Mouse (Mus musculus) urinary bladder, postnatal 36 days (tissue): ENCODE data around the gene Umodl1.
A peak's percentile ranks its signal among the peaks of the same experiment; 100 is the strongest.

Source experiments
- DNase-seq, 2 experiments: peaks; one replicate each; pipeline ENCODE4 v3.0.0; 2022; ENCODE audit warnings: low spot score in 2 of 2, mixed read lengths in 1 of 2

Gene Umodl1

DNA sequence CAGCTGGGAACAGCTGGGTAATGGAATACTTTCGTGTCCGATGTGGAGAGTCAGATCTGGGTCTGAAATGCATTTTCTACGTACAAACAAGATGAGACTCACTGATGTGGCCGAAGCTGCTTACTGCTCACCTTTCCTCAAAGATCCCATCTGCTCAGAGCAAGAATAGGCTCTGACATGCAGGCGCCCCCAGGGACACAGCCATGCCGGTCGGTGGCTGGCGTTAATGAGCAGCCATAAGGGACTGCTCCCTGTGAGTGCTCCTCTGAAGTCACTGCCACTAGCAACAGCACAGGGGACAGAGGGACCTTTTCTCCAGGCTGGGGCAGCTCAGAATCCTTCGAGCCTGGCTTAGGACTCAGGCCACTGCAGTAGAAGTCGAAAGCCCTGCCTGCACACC, at the start of gene Umodl1:
Gene Umodl1, plus strand, starts transcription at position 301 of the 400 bp plus-strand sequence.
- DNase-seq: no peak

DNA sequence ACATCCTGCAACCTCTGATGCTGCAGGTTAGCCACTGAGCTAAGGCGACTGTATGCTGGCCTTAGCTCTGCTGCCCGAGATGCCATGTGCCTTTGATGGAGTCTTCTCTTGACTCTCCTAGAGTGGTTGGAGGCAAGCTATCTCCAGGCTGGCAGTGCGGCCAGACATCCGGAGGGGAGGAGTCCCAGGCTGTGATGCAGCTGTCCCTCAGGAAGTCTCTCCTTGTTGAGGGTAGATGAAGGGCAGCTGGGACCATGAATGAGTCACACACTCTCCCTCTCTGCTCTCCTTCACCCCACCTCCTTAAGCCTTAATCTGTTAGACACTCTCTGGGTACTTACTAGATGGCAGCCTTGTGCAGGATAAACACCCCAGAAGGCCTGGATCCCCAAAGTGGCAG, 46.9 kb upstream of the Umodl1 start:
- DNase-seq: no peak

DNA sequence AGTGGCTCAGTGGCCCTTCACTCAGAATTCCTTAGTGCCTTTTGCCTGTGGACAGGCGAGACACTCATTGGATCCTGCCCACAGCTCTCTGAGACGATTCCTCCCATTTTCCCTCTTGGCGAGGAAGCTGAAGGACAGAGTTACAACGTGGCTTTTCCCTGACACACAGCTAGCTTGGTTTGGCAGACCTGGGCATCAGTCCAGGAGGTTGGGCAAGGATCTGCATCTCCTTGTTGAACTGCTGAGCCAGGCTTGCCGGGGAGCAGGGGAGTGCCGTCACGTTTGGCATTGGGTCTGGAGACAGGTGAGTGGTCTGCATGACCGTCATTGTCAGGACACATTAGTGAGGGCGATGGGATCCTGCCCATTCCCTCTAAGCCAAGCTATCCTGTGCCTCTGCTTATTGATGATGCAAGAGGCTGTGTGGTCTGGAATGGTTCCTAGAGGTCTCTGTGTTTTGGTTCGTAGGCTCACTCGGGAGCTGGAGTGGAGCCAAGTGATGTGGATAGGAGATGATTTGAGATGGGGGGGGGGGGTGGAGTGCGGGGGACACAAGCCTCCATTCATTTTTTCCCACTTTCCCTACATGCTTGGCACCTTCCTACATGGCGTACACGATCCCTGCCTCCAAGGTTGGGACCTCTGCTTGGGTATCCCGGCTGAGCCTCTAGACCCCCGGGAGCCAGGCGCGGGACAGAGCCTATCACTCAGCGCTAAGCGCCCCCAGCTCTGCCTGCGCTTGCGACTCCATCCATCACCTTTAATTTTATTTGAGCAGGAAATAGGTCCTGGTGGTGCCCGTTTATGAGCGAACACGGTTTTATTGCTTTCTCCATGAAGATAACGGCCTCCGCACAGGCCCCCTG, 43.3 kb upstream of the Umodl1 start:
- DNase-seq: peak in 1 of 2 experiments; percentile 56

DNA sequence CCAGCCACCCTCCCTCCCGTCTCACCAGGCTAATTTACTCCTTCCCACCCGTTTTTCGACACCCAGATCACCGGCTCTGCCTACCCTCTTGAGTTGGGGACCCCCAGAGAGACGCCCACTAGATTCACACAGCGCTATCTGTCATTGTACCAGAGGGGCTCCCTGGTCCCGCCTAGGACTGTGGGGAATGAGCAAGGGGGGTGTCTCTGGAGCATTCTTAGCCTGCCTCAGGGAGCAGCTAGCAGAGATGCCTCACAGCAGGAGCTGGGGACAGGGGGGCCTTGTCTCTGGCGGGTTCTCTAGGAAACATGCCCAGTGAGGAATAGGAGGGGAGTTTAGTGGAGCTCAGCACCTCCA, 42.7 kb upstream of the Umodl1 start:
- no peak for DNase-seq

DNA sequence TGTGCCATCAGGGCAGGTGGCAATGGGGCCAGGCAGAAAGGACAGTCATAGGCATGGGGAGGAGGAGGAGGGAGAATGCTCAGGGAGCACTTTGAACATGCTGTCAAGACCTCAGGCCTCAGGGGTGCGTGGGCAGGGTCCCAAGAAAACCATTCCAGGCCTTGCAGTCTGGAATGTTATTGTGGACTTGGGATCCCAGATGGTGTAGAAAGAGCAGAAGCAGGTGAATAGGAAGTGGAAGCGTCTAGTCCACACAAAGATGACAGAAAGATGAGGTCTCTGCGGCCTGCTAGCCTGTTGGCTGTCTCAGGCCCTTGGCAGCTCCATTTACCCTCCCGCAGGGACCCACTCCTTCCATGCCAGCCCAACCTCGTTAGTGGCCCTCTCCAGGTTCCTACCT, 41.9 kb upstream of the Umodl1 start:
- DNase-seq: no peak

DNA sequence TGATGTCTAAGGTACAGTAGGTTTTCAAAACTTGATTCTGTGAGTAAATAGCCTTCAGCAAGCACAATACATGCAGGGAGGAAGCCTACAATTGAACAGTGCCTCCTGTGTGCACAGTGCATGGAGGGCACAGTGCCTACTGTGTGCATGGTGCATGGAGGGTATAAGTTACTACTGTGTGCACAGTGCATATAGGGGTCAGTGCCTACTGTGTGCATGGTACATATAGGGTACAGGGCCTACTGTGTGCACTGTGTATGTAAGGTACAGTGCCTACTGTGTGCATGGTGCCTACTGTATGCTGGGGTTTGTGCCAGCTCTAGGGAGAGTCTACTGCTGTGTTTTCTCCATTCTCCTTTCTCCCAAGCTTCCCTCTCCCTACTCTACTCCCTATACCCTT, 40.2 kb upstream of the Umodl1 start:
- DNase-seq: no peak

DNA sequence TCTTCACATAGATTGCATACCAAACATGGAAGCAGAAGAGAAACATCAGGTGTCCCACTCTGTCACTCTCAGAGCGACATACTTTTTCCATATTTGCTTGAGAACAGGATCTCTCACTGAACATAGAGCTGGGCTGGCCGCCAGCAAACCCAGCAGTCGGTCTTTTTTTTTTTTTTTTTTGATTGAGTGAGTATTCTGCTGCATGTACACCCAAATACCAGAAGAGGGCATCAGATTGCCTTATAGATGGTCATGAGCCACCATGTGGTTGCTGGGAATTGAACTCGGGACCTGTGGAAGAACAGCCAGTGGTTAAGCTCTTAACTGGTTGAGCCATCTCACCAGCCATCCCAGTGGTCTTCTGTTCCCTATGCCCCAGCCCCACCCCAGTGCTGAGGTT, 30.9 kb upstream of the Umodl1 start:
- DNase-seq: no peak

DNA sequence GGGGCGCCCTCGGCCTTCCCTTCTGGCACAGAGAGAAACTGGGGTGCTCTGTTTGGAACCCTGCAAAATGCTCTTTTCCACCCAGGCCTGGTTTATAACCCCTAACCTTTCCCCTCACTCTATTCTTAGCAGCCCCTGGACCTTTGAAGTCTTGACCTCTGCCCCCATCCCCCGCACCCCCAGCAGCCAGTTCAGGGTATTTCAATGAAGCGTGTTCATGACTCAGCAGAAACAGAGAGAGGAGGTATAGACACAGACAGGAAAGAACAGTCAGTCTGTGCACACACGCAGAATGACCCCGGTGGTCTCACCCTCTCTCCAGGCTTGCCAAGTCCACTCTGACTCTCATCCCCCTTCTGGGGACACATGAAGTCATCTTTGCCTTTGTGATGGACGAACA, 23.6 kb upstream of the Umodl1 start:
- DNase-seq: no peak

DNA sequence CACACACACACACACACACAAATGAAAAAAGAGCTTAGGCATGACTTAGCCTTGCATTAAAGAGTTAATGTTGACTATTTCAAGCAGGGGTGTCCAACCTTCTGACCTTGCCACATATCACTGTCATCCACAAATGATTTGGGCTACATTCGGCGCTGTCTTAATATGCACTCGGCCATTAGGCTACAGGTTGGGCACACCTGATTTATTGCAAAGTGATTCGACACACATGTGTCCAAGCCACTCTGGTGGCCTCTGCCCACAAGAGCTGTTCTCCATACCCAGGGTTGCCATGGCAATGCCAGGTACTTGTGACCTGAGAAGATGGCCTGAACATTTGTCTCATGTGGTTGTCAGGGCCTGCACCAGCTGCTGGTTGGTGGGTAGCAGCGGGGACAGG, 21.6 kb upstream of the Umodl1 start:
- DNase-seq: no peak

DNA sequence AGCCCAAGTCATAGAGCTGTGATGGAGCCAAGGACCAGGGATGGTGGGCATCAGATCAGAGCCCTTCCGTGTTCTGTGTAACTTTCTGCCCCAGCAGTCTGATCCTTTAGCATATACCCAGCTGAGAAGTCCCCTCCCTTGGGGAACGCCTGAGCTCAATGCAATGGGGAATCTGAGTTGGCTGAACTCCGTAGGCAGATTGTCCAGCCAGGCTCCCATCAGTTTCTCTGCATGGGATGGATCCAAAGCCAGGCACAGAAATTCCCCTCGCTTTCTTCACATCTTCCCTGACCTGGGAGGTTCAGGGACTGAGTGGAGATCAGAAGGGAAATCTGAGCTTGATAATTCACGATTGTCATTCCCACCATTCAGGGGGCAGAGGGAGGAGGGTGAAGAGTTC, 19.1 kb upstream of the Umodl1 start:
- no peak for DNase-seq

DNA sequence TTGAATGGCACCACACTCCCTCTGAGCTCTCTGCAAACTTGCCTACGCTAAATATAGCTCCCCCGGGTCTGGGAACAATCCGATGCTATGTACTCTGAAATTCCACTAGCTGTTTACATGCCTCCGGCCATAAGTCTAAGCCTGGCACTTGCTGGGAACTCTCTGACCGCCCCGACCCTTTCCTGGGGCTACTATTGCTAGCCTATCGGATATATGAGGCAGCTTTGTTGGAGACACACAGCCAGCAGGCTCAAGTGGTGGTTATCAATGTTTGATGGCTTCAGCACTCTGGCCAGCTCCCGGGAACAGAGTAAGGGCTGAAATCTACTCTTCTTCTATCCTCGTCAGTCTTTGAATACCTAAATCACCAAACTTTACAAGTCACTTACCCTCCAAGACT, 15.9 kb upstream of the Umodl1 start:
- no peak for DNase-seq

DNA sequence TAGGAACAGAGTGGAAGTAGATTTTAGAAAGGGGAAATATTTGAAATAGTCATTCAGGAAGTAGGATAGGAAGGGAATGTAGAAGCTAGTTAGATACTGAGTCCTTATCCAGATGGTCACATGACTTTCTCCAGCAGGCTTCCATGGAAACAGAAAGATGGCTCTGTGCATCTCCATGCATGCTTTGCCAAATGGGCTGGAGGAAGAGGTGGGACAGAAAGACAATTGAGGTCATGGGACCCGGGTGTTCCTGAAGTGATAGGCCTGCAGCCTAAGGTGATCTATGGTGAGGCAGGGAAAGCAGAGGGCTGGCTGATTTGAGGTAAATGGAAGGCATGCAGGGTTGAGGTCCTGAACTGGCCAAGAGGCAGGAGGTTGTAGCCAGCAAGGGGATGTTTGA, 6.1 kb upstream of the Umodl1 start:
- DNase-seq: no peak

DNA sequence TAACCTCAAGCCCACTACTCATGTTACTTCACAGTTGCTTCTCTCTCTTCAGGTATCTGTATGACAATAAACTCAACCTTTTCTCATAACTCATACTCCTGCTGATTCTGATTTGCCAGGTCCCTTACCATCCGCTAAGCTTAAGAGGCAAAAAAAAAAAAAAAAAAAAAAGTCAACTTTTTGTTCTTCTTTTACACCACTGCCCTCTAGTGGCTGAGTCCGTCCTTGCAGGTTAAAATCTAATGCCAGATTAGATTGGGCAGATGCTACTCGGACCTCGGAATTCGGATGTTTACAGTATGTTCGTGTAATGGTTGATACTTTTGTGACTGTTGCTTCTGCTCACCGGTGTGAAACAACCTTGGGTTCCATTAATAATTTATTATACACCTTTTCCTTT, 3.7 kb upstream of the Umodl1 start:
- DNase-seq: peak; percentile 29 to 45

DNA sequence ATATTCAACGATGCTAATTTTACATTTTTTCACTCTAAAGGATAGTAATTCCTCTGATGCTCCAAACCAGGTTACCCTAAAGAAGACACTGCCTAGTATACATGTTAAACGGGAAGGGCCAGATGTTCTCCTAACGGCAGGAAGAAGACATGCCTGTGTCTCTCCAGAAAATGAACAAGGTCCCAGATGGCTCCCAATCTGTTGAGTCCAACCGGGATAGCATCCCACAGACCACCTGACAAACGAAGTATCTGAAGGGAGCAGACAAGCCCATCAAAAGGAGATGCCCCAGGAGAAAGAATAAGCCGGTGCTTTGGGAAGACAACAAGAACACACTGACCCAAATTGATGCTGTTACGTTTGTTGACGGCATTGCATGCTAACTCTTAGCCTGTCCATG, 2.8 kb upstream of the Umodl1 start:
- no peak for DNase-seq

DNA sequence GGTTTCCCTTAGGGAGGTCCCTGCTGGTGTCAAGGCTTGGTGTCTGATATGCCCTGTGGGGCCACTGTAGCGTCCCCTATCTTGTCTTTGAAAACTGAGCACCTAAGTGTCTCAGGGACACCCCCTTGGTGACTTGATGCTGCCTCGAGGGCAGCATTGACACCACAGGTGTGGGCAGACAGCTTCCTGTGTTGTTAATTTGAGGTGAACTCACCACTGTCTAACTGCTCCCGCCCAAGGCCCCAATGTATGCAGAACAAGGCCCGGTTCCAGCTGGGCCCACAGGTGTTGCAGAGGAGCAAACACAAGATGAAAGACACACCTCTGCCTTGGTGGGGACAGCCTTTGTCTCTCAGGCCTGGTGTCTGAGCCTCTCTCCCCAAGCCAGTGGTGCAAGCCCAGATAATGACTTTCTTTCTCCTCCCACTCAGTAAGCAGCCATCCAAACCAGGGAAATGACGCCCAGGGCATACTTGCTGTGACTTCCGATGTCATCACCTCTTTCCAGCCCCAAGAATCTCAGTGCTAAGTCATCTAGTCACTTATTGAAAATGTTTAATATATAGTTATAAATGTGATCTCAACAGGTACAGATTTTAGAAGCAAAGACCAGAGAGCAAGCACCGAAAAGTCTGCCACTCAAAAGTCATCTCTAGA, 7.6 kb downstream of the Umodl1 start:
- no peak for DNase-seq

DNA sequence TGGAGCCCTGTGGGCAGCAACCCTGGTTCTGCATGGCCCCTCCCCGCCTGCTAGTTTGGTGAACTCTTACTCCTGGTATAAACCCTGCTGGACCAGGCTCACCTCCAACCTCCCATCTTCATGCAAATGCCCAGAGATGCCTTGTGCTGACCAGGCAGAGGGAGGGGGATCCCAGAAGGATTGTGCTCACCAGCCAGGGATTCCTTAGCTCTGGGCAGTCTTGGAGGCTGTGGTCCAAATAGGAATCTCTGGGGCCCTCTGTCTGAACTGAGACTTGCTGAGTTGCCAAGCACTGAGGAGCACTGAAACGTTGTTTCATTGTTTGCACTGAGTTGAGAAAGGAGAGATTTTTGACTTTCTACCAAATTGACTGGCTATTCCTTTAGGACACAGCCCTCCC, 8.4 kb downstream of the Umodl1 start:
- no peak for DNase-seq

DNA sequence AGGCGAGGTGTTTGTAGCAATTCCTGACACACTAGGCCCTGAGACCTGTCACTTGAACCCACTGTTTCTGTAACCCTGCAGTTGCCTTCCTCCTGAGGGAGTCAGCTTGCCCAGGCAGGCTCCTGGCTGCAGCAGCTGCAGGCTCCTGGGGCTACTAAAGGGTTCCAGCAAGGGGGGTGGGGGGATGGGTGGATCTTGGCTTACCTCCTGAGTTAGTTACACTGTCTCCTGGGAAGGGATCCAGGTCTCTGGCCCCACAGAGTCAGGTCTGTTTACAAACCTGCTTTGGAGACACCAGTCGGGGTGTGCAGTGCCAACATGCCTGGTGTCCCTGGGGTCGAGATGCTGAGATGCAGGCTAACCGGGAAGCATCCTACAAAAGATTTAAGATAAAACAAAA, 15.5 kb downstream of the Umodl1 start:
- DNase-seq: no peak

DNA sequence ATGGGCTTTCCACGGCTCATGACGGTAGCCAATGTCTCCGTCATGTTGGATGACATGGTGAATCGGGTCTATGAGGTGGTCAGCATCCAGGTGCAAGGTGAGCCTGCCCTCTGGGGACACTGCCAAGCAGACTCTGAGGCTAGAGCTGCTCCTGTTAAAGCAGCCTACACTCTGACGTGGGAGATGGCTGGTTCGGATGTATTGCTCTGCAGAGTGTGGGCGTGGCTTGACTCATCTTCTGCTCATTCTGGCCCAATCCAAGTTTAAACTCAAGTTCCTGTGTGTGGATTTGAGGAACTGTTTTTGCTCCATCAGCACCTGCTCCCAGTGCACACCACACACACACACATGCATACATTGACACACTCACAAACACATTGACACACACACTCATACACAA, 17.4 kb downstream of the Umodl1 start:
- no peak for DNase-seq

DNA sequence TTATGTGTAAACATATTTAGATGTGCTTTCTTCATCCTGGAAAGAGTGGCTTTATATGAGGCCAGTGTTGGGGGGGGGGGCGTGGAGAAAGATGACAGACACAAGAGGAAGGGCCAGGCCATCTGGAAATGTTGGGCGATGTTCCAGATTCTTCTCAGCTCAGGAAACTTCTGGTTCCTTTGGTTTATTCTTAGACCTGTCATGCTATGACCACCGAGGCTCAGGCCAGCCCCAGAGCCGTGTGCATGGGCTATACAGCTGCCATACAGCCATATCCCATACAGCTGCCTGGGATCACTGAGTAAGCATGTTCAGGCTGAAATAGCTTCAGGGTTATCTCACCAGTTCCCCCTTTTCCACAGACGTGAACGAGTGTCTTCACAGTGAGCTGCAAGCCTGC, 18.9 kb downstream of the Umodl1 start:
- DNase-seq: no peak

DNA sequence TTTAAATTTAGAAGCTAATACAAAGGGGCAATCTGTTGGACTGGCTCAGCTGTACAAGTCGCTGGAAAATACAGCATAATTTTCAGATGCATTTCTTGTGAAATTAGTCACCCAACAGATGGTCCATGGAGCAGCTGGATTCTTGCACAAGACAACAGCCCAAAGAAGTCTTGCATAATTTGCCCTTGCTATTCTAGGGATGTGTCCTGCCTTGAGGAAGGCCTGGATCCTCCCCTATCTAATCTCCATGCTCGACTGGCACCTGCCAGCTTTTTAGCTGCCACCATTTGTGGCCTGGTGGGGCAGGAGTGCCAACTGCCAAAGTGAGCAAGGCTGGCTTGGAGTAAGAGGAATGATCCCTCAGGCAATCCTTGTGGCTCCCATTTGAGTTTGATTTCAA, 22.9 kb downstream of the Umodl1 start:
- no peak for DNase-seq

DNA sequence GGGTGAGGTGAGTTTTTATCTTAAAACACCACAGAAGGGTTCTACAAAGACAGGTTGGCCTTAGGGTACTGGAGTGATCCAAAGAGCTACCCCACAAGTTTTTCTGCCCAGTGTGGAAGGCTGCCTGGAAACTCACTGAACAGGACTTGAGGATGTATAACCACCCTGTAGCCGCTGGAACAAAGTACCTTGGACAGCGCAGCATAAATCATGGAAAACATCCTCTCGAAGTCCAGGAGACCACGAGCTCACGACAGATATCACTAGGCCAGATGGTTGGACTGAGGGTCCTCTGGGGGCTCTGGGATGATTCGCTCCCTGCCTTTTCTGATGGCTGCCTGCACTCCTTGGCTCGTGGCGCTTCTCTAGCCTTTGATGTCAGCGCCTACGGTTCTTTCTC, 24.1 kb downstream of the Umodl1 start:
- DNase-seq: no peak

DNA sequence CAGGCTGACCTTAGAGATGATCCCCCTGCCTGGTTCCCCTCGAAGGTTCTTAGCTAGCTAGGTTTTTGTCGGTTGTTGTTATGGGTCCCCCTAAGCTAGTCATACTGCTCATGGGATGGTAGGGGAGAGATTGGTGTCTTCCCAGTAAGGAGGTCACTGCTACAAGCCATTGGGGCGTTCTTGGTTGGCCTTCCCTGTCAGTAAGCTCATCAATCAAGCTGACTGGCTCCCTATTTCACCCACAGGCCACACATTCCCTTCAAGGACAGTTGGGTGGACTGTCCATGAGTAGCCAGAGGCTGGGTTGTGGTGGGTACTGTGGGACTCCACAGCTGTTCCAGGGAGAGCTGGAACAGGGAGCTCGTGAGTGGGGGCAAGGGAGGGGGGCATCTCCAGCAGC, 29.1 kb downstream of the Umodl1 start:
- DNase-seq: no peak

DNA sequence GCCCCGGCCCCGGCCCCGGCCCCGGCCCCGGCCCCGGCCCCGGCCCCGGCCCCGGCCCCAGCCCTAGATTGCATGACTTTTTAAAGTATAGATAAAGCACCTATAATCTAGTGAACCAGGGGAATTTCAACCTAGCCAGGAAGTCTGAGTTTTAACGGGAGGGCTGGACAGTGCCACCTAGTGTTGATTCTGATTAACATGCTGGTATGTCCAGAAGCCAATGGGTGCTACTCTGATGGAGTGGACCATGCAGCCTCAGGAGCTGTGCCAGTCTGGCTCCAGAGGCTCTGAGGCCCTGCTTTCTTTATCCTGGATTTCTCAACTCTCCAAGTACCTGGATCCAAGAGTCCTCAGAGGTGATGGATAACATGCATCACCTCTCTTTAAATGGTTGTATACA, 35.8 kb downstream of the Umodl1 start:
- no peak for DNase-seq

DNA sequence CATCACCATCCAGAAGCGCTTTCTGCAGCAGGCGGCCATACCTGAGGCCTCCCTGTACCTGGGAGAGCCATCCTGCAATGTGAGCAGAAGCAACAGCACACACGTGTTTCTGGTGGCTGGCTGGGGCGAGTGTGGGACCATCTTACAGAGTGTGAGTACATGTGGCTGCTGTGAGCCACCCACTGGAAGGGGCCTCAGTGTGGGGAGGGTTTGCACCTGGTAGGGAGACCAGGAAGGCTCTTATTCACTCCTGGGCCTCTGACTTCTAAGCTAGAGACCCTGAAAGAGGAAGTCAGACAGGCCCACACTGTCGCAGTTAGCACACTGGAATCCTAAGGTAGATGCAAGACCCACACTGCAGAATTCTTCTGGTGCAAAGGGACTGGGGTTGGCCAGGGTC, 41.9 kb downstream of the Umodl1 start:
- no peak for DNase-seq
